Mouse (Mus musculus): ENCODE data around the gene Cmtm5.

Cmtm5 gene

GRCm38 (mm10) chr14:54942479-54942878 is 6.4 kb downstream of the Cmtm5 start:
- no peak for TF ChIP-seq GATA4 (IDR thresholded peaks at IDR 0.05; ENCODE audit: insufficient replicate concordance, low read length)

DNA sequence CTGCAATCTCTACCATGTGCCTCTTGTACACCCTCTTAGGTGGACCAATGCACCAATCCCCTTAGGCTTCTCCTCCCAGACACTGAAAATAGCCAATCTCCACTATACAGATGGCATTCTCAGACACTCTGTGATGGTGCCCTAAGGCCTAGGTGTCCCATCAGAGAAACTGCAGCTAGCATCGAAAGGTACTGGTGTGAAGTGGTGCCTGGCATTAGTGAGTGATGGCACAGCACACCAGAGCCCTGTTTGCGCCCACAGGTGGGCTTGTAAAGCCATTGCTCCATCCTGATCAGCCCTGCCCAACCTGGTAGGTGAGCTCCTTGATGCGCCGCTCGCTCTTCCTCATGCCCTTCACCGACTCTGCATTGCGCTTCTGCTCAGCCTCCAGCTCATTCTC is 7.9 kb downstream of the Cmtm5 start:
- no peak for TF ChIP-seq GATA4 (IDR thresholded peaks at IDR 0.05; ENCODE audit: insufficient replicate concordance, low read length)

DNA sequence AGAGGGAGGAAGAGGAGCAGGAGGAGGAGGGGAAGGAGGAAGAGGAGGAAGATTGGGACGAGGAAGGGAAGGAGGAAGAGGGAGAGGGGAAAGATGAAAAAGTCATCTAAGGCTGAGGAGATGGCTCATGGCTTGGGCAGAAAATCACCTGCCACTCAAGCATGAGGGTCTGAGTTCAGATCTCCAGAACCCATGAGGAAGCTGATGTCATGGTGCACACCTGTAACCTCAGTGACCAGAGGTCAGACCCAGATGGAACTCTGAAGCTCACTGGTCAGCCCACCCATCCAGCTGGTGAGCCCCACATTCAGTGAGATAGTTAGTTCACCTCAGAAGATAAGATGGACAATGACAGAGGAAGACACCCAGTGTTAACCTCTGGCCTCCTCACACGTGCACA is 8.9 kb downstream of the Cmtm5 start:
- no peak for TF ChIP-seq GATA4 (IDR thresholded peaks at IDR 0.05; ENCODE audit: insufficient replicate concordance, low read length)

- no peak for TF ChIP-seq GATA4 (IDR thresholded peaks at IDR 0.05; ENCODE audit: insufficient replicate concordance, low read length)
These were observed 10.1 kb downstream of the Cmtm5 start for GRCm38 (mm10) chr14:54945975-54946704.

GRCm38 (mm10) chr14:54948781-54949180 is 12.7 kb downstream of the Cmtm5 start:
- TF ChIP-seq GATA4 (IDR thresholded peaks at IDR 0.05; ENCODE audit: insufficient replicate concordance, low read length): no peak

DNA sequence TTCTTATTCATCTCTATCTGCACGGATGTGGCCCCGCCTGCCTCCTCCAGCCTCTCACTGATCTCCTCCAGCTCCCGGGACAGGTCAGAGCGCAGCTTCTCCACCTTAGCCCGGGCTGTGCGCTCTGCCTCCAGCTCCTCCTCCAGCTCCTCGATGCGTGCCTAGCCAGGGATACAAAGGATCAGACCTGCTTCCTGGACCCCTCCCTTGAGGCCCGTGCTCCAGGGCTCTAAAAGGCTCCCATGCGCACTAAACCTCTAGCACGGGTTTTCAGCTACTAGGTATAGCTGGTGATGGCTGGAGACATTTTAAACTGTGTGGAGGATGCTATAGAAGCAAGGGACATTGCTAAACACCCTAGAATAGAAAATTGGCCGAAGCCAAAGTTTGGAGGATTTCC is 14.4 kb downstream of the Cmtm5 start:
- TF ChIP-seq GATA4 (IDR thresholded peaks at IDR 0.05; ENCODE audit: insufficient replicate concordance, low read length): no peak

GRCm38 (mm10) chr14:54951587-54951986 is 15.5 kb downstream of the Cmtm5 start:
- TF ChIP-seq GATA4 (IDR thresholded peaks at IDR 0.05; ENCODE audit: insufficient replicate concordance, low read length): no peak

DNA sequence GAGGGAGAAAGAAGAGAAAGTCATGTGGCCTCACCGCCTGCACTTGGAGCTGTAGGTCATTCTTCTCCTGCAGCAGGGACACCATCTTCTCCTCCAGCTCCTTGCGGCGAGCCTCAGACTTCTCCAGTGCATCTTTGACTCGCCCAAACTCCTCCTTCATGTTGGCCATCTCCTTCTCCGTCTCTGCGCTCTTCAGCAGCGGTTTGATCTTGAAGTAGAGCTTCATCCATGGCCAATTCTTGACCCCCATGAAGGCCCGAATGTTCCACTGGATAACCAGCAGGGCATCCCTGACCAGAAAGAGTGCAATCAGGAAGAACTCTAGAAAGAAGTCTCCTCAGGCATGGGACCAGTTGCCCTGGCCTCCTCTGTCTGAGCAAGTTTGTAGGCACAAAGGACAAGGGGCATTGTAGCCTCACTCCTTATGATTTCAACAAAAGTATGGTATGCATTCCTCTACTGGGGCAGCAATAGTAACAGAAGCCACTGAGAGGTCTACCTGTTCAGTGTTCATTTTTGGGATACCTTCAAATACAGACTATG is 17.7 kb downstream of the Cmtm5 start:
- TF ChIP-seq GATA4 (IDR thresholded peaks at IDR 0.05; ENCODE audit: insufficient replicate concordance, low read length): no peak

- TF ChIP-seq GATA4 (IDR thresholded peaks at IDR 0.05; ENCODE audit: insufficient replicate concordance, low read length): no peak
These were observed 18.4 kb downstream of the Cmtm5 start for GRCm38 (mm10) chr14:54954474-54954873.

DNA sequence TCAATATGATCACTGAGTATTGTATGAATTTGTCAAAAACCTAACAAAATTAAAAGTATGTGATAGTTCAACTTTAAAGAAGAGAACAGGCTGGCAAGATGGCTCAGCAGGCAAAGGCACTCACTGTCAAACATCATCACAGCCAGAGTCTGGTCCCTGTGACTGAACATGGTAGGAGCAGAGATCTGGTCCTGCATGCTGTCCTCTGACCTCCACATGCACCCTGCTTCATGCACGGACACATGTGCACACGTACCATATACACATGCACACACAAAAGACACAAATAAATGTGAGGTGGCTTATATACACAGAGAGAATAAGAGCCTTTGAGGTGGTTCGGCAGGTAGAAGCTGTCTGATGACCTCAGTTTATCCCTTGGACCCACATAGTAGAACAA is 19.4 kb downstream of the Cmtm5 start:
- no peak for TF ChIP-seq GATA4 (IDR thresholded peaks at IDR 0.05; ENCODE audit: insufficient replicate concordance, low read length)

DNA sequence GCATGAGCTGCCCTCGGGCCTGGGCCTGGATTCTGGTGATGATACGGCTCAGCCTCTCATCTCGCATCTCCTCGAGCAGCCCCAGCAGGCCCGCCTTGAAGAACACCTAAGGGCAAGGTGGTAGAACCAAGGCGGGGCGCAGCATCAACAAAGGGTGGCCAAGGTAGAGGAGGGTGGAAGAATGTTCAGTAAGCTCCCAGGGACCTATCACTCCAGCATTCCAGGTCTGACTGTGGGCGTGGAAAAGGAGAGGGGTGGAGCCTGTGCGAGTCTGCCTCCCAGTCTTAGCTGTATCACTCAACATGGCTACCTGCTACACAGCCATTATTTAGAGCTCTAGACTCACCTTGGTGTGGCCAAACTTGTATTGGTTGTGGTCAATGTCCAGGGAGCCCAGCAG is 20.5 kb downstream of the Cmtm5 start:
- no peak for TF ChIP-seq GATA4 (IDR thresholded peaks at IDR 0.05; ENCODE audit: insufficient replicate concordance, low read length)

- no peak for TF ChIP-seq GATA4 (IDR thresholded peaks at IDR 0.05; ENCODE audit: insufficient replicate concordance, low read length)
These were observed 22.4 kb downstream of the Cmtm5 start for GRCm38 (mm10) chr14:54958503-54958902.

GRCm38 (mm10) chr14:54959197-54959596 is 23.1 kb downstream of the Cmtm5 start:
- no peak for TF ChIP-seq GATA4 (IDR thresholded peaks at IDR 0.05; ENCODE audit: insufficient replicate concordance, low read length)

DNA sequence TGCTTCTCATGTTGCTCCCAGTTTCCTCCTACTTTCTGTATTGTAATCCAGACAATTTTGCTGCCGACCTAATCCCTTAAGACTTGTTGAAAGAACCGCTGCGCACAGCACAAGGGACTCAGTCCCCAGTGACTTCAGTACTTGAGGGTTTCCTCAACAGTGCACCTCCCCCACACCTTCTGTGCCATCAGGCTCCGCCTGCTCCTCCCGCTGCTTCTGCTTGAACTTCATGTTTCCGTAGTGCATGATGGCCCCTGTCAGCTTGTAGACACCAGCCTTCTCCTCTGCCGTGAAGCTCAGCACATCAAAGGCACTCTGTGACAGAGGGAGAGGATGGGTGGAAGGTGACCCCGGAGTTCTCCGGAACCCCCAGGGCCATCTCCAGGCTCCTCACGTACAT is 24.7 kb downstream of the Cmtm5 start:
- TF ChIP-seq GATA4 (IDR thresholded peaks at IDR 0.05; ENCODE audit: insufficient replicate concordance, low read length): no peak

DNA sequence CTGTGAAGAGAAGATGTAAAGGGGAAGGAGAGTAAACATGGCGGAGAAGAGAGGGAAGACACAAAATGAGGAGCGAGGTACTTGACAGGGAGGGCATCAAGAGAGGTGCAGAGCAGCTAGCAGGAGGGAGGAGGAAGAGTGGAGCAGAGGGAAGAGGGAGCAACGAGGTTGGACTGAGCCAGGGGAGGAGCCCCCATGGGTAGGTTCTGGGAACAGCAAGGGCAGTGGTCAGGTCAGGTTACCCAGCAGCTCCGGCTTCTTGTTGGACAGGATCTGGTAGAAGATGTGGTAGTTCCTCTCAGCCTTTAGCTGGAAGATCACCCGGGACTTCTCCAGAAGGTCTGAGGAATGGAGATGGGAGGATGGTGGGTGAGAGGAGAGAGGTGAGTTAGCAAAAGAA is 25.4 kb downstream of the Cmtm5 start:
- TF ChIP-seq GATA4 (IDR thresholded peaks at IDR 0.05; ENCODE audit: insufficient replicate concordance, low read length): no peak

- no peak for TF ChIP-seq GATA4 (IDR thresholded peaks at IDR 0.05; ENCODE audit: insufficient replicate concordance, low read length)
These were observed 26.7 kb downstream of the Cmtm5 start for GRCm38 (mm10) chr14:54962714-54963113.

- TF ChIP-seq GATA4 (IDR thresholded peaks at IDR 0.05; ENCODE audit: insufficient replicate concordance, low read length): no peak
These were observed 27.7 kb downstream of the Cmtm5 start for GRCm38 (mm10) chr14:54963727-54964126.
